13 mouse cellular contexts compared by ENCODE assay signal in genomic region chrX:48405141-48405540, GRCm38 (mm10). TPM values are rescaled to one million over a fixed set of nuclear protein-coding genes. Genes with fewer than 3 reads are reported as not detected.
DNase-seq lines count a peak whose midpoint lies in the region; ATAC-seq and TF ChIP-seq lines count a peak whose summit lies in the region.
"Had no signal": no experiment of that assay in that cellular context is flagged by ENCODE, and none has a peak within 500 bp of the region (broad histone marks: within the 10 kb centered on the region; RNA-seq: fewer than 3 reads in every experiment).

No protein-coding gene starts in this region.

- DNase-seq in NIH3T3 (ENCODE audit: low read depth), result peak; percentile 71
- peak; percentile 33 for DNase-seq in embryo, embryonic 10 days (ENCODE audit: low spot score)
- DNase-seq in gastrocnemius, postnatal 14 days, result peak; percentile 56
- no peak for DNase-seq in frontal cortex, adult 2 months (ENCODE audit: extremely low spot score in 1 of 2, low spot score in 1 of 2)
- DNase-seq in layer of hippocampus, postnatal 10 days (ENCODE audit: low spot score in 2 of 2), result no peak
- DNase-seq in liver, embryonic 11.5 days (ENCODE audit: low spot score), result no peak
- DNase-seq in liver, postnatal 0 days, result no peak
- DNase-seq: cerebellum, adult 18-20 months had no signal

- no peak for TF ChIP-seq EP300 in liver, postnatal 0 days (IDR thresholded peaks at IDR 0.05; ENCODE audit: low read depth)

- H3K9ac ChIP-seq in limb, embryonic 12.5 days (replicated peaks), result no peak overlapping the region
- no peak overlapping the region for H3K9ac ChIP-seq in liver, embryonic 11.5 days (ENCODE audit: low read depth, low read length)
- H3K9ac ChIP-seq in liver, postnatal 0 days (replicated peaks), result no peak overlapping the region
- H3K9ac ChIP-seq: lung, embryonic 15.5 days had no signal

- 14% methylated on average over 3 of the region's 3 CpGs for WGBS in limb, embryonic 12.5 days
- 46% methylated on average over 3 of the region's 3 CpGs for WGBS in liver, embryonic 11.5 days
- 49% methylated on average over 3 of the region's 3 CpGs for WGBS in liver, postnatal 0 days (ENCODE audit: insufficient replicate concordance)

- peak; percentile 66 for ATAC-seq in limb, embryonic 12.5 days (ENCODE audit: insufficient number of reproducible peaks, insufficient read depth, low FRiP score, low TSS enrichment, low read depth)
- ATAC-seq in liver, embryonic 11.5 days (replicated peaks; ENCODE audit: low FRiP score), result no peak
- ATAC-seq in liver, postnatal 0 days, result no peak
- ATAC-seq: intestine, embryonic 16.5 days; midbrain, embryonic 16.5 days had no signal

- no peaks in the 10 kb centered on the region for H3K9me3 ChIP-seq in limb, embryonic 12.5 days
- no peaks in the 10 kb centered on the region for H3K9me3 ChIP-seq in liver, embryonic 11.5 days (ENCODE audit: control insufficient read depth, low read length)
- H3K9me3 ChIP-seq in liver, postnatal 0 days (ENCODE audit: low read length), result no peaks in the 10 kb centered on the region
- H3K9me3 ChIP-seq: lung, embryonic 15.5 days had no signal

- H3K4me2 ChIP-seq in limb, embryonic 12.5 days, result no peak overlapping the region; the same call in 1 of the 2 replicates
- no peak overlapping the region for H3K4me2 ChIP-seq in liver, embryonic 11.5 days
- no peak overlapping the region for H3K4me2 ChIP-seq in liver, postnatal 0 days (ENCODE audit: low read depth, low read length)
- H3K4me2 ChIP-seq: lung, embryonic 15.5 days had no signal

- intact Hi-C loops in gastrocnemius, postnatal 14 days (cut with DNase I; ENCODE audit: low total_unique reads), result no loop called here

- TF ChIP-seq CTCF in liver, postnatal 0 days (IDR thresholded peaks at IDR 0.05; ENCODE audit: low read depth), result no peak

- peaks cover 53% of the 10 kb centered on the region for H3K36me3 ChIP-seq in limb, embryonic 12.5 days
- peaks cover 9% of the 10 kb centered on the region for H3K36me3 ChIP-seq in liver, embryonic 11.5 days (ENCODE audit: control insufficient read depth, insufficient read depth, low read length)
- peaks cover 13% of the 10 kb centered on the region for H3K36me3 ChIP-seq in liver, postnatal 0 days (replicated peaks; ENCODE audit: insufficient read depth, low read length)

- no peak overlapping the region for H3K4me3 ChIP-seq in limb, embryonic 12.5 days (replicated peaks)
- H3K4me3 ChIP-seq in liver, embryonic 11.5 days (ENCODE audit: low read depth, low read length), result no peak overlapping the region
- H3K4me3 ChIP-seq in liver, postnatal 0 days (ENCODE audit: low read depth, low read length), result no peak overlapping the region
- H3K4me3 ChIP-seq: heart, adult 2 months; lung, embryonic 15.5 days had no signal

- H3K27me3 ChIP-seq in limb, embryonic 12.5 days, result no peaks in the 10 kb centered on the region
- H3K27me3 ChIP-seq in liver, embryonic 11.5 days (replicated peaks; ENCODE audit: control insufficient read depth, insufficient read depth, low read length), result no peaks in the 10 kb centered on the region
- no peaks in the 10 kb centered on the region for H3K27me3 ChIP-seq in liver, postnatal 0 days (ENCODE audit: insufficient read depth, low read length)
- H3K27me3 ChIP-seq: lung, embryonic 15.5 days had no signal

- H3K27ac ChIP-seq in limb, embryonic 12.5 days, result peak overlapping the region; percentile 78
- no peak overlapping the region for H3K27ac ChIP-seq in liver, embryonic 11.5 days (ENCODE audit: low read depth, low read length)
- H3K27ac ChIP-seq in liver, postnatal 0 days (ENCODE audit: low read depth), result no peak overlapping the region
- H3K27ac ChIP-seq: heart, adult 2 months; lung, embryonic 15.5 days had no signal

- peaks cover 6% of the 10 kb centered on the region for H3K4me1 ChIP-seq in limb, embryonic 12.5 days (replicated peaks)
- no peaks in the 10 kb centered on the region for H3K4me1 ChIP-seq in liver, embryonic 11.5 days (replicated peaks; ENCODE audit: control insufficient read depth, insufficient read depth, low read length)
- H3K4me1 ChIP-seq in liver, postnatal 0 days (ENCODE audit: insufficient read depth), result no peaks in the 10 kb centered on the region
- H3K4me1 ChIP-seq: lung, embryonic 15.5 days had no signal

RNA-seq across cellular contexts. Expression of gene Elf4, which starts 57.8 kb away (rescaled TPM):
- 1 to 10 TPM; 3.9 to 4.7 TPM for total RNA-seq in gastrocnemius, postnatal 14 days (2021)
- 2.6 and 2.7 TPM in 2 replicates for polyA plus RNA-seq in limb, embryonic 12.5 days (2016; fragmentation: Nextera tagmentation; extraction: Ambion mirVana)
- 0.84 and 1.0 TPM in 2 replicates for polyA plus RNA-seq in frontal cortex, adult 2 months (2012; rRNA removed)
- total RNA-seq in layer of hippocampus, postnatal 10 days (2021), result 1 to 10 TPM; 1.0 TPM
- polyA plus RNA-seq in liver, embryonic 11.5 days (2014; fragmentation: Nextera tagmentation; extraction: Ambion mirVana), result 7.8 and 9.5 TPM in 2 replicates
- 1.3 and 1.5 TPM in 2 replicates for polyA plus RNA-seq in liver, postnatal 0 days (2015; fragmentation: Nextera tagmentation; extraction: Ambion mirVana)

Comparison
In these comparisons a context has a peak if more than half of its experiments do, and no peak if none do; other contexts are left out.
1. DNase-seq: peak in NIH3T3 (single experiment), embryo, embryonic 10 days (single experiment) and gastrocnemius, postnatal 14 days (single experiment); none in frontal cortex, adult 2 months (0 of 2), layer of hippocampus, postnatal 10 days (0 of 2), liver, embryonic 11.5 days (single experiment) and liver, postnatal 0 days (single experiment).